21 mouse cellular contexts compared by ENCODE assay signal in the genomic region with DNA sequence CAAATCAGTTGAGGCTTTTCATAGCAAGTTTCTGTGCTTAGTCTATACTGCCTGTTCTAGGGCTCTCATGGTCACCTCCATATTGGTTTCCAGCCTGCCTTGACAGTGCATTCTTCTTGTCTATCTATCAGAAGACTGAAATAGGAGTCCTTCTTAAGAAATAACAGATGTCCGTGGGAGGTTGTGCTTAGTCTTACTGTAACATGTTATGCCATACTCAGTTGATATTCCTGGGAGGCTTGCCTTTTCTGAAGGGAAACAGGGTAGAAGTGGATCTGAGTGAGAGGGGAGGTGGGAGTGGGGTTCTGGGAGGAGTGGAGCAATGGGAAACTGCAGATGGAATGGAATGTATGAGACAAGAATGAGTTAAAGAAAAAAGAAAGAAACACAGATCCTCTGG.
A peak's percentile ranks its signal among the peaks of the same experiment; 100 is the strongest.
DNase-seq lines count a peak whose midpoint lies in the region; ATAC-seq lines count a peak whose summit lies in the region.
"Had no signal": no experiment of that assay in that cellular context is flagged by ENCODE, and none has a peak within 500 bp of the region (broad histone marks: within the 10 kb centered on the region; RNA-seq: fewer than 3 reads in every experiment).

No protein-coding gene starts in this region.

- no peak for DNase-seq in frontal cortex, postnatal 10 days (ENCODE audit: low spot score in 2 of 2)
- peak; percentile 1 to 14 for DNase-seq in frontal cortex, adult 2 months (ENCODE audit: extremely low spot score in 1 of 2, low spot score in 1 of 2)
- DNase-seq in frontal cortex, postnatal 14 days (ENCODE audit: low spot score in 2 of 2), result no peak
- DNase-seq in brain, adult 2 months (ENCODE audit: low read depth, low spot score), result peak; percentile 46
- peak; percentile 42 for DNase-seq in telencephalon, adult 2 months (ENCODE audit: low read depth, low spot score)
- DNase-seq in layer of hippocampus, postnatal 14 days (ENCODE audit: low spot score in 2 of 2), result no peak
- DNase-seq in cerebellum, postnatal 25 days, result no peak
- DNase-seq: adrenal gland, adult 2 months; adrenal gland, adult 8-10 months; adrenal gland, postnatal 10 days; adrenal gland, postnatal 14 days; adrenal gland, postnatal 25 days; adrenal gland, postnatal 36 days; B cell, adult 2 months; cerebellum, adult 11 months; cerebellum, adult 11-12 months; cerebellum, adult 18-20 months had no signal

- peak; percentile 95 for ATAC-seq in frontal cortex, adult (ENCODE audit: low TSS enrichment)
- ATAC-seq: activated CD4-positive, CD25-positive, alpha-beta regulatory T cell, adult 4 months; CD4-positive, CD25-positive, alpha-beta regulatory T cell, adult 4 months; Patski had no signal

Comparison
In these comparisons a context has a peak if more than half of its experiments do, and no peak if none do; other contexts are left out.
1. DNase-seq: peak in frontal cortex, adult 2 months (2 of 2), brain, adult 2 months (single experiment) and telencephalon, adult 2 months (single experiment); none in frontal cortex, postnatal 10 days (0 of 2), frontal cortex, postnatal 14 days (0 of 2), layer of hippocampus, postnatal 14 days (0 of 2) and cerebellum, postnatal 25 days (0 of 2).